Mouse (Mus musculus): ENCODE measurements at regions not wholly inside any gene's neighbourhood (a gene's known extent, or its start where the extent isn't known, plus 50 kb on each side); places are given as distances from the start of the nearest gene placed in this dataset.

DNA sequence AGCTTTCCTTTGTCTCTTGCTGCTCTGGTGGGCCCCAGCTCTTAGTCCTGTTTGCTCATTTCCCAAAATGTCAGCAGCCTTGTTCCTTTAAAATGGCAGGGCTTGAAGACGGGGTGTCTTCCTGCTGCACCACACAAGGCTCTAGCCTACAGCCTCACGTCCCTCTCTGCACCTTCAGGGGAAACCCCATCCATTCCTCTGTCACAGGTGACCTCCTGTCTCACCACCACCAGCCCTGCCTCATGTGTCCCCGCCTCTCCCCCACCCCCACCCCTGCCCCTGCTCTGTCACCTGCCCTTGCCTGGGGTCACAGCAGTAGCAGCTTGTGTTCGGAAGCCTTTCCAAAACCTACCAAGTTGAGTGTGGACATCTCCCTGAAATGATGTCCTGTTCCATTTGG lies 91.3 kb downstream of the Smim20 start:
- Histone ChIP-seq H3K27ac (ENCODE audit: insufficient read depth, low read depth, low read length) (no peak overlapping the region), H3K4me3 (ENCODE audit: insufficient read depth, low read length) (no peak overlapping the region), H3K4me1 (ENCODE audit: control insufficient read depth, insufficient read depth, low read length) (peaks cover 35% of the 10 kb centered on the region)
- TF ChIP-seq CTCF (IDR thresholded peaks at IDR 0.05; ENCODE audit: low read depth, low read length) (no peak), POLR2A (IDR thresholded peaks at IDR 0.05; ENCODE audit: borderline replicate concordance, low read depth, low read length) (no peak)

DNA sequence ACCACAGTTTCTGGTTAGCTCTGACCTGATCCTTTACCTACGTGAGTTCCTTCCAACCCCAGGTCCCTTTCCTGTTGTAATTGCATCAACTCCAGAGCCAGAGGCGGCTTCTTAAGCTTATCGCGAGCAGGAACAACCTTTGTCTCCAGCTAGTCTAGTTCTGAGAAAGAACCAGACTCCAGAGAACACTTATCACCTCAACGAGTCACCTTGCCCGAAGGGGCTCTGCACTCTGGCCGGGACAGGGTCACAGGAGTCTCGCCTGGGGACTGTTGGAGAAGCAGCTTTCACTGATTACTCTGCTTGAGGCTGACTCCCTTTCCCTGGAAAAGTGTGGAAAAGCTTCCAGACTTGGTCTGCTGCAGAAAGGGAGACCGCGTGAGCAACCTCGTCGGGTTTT lies 93.0 kb downstream of the Smim20 start:
- Histone ChIP-seq H3K27ac (ENCODE audit: insufficient read depth, low read depth, low read length) (no peak overlapping the region), H3K4me3 (ENCODE audit: insufficient read depth, low read length) (no peak overlapping the region), H3K4me1 (ENCODE audit: control insufficient read depth, insufficient read depth, low read length) (peaks cover 35% of the 10 kb centered on the region)
- no peak for TF ChIP-seq CTCF (IDR thresholded peaks at IDR 0.05; ENCODE audit: low read depth, low read length)
- TF ChIP-seq POLR2A (IDR thresholded peaks at IDR 0.05; ENCODE audit: borderline replicate concordance, low read depth, low read length) = no peak

DNA sequence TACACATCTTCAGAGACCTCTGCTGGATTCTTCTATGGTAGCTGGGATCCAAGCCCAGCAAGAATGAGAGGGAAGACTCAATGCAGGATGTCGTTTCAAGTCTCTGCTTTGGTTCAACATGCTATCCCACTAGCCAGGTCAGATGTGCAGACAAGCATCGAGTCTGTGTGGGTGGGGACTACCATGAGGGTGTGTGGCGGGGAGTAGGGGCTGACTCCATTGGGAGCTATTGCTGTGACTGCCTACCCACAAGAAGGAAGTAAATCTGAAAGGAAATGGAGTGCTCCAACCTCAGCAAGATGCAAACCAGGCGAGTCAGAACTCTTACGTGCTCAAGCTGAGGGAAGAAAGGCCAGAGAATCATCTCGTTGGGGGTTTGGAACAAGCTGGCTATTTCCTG lies 94.4 kb downstream of the Smim20 start:
- H3K4me3 ChIP-seq (ENCODE audit: insufficient read depth, low read length) = no peak overlapping the region
- H3K4me1 ChIP-seq (ENCODE audit: control insufficient read depth, insufficient read depth, low read length) = peaks cover 40% of the 10 kb centered on the region
- peak overlapping the region; percentile 45 for H3K27ac ChIP-seq (ENCODE audit: insufficient read depth, low read depth, low read length)
- TF ChIP-seq POLR2A (IDR thresholded peaks at IDR 0.05; ENCODE audit: borderline replicate concordance, low read depth, low read length) (no peak), CTCF (IDR thresholded peaks at IDR 0.05; ENCODE audit: low read depth, low read length) (no peak)

DNA sequence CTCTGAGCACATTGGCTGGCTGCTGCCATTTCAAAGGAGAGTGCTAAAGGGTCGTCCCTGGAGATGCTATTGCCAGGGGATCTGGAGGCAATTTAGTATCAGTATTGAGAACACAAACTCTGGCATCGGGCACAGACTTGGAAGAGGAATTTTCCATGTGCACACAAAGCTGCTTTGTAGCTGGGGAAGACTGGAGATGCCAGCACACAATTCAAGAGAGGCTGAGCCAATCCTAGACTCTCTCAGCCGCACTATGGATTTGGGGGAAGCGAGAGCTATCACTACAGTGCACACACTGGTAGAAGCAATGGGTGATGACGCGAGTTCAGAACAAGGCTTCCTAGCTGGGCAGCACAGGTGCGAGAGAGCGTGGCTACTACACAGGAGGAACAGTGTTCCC lies 97.0 kb downstream of the Smim20 start:
- H3K4me1 ChIP-seq (ENCODE audit: control insufficient read depth, insufficient read depth, low read length) = peaks cover 23% of the 10 kb centered on the region
- H3K4me3 ChIP-seq (ENCODE audit: insufficient read depth, low read length) = no peak overlapping the region
- TF ChIP-seq POLR2A (IDR thresholded peaks at IDR 0.05; ENCODE audit: borderline replicate concordance, low read depth, low read length) (no peak), CTCF (IDR thresholded peaks at IDR 0.05; ENCODE audit: low read depth, low read length) (no peak)
- H3K27ac ChIP-seq (ENCODE audit: insufficient read depth, low read depth, low read length) = no peak overlapping the region

DNA sequence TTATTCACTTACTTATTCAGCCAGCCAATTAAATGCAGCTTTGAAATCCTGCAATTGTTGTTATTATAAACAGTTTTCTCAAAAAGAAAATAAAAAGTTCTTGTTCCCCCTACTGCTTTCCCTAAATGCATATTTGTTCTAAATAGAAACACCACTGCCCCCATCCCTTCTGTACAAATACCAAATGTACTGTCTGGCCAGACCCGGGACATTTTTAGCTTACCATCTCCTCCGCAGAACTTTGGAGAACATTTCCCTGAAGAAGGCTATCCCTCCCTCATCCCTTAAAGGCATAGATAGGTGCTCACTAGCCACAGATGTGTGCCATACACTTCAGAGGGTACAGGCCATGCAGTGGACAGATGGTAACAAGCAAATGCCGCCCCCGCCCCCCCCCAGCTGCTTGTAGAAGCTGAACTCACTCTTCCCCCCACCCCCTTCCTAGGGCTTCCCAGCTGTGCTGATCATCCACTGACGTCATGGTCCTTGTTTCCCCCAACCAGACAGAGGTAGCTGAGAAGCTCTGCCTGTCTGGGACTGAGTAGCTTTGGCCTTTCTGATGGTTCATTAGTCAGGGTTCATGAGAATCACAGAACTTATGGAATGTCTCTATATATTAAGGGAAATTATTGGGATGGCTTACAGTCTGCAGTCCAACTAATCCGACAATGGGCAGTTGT lies 98.9 kb upstream of the Rbpj start:
- TF ChIP-seq CTCF (IDR thresholded peaks at IDR 0.05; ENCODE audit: low read depth, low read length) (no peak), POLR2A (IDR thresholded peaks at IDR 0.05; ENCODE audit: borderline replicate concordance, low read depth, low read length) (no peak)
- Histone ChIP-seq H3K4me1 (ENCODE audit: control insufficient read depth, insufficient read depth, low read length) (peaks cover 12% of the 10 kb centered on the region), H3K4me3 (ENCODE audit: insufficient read depth, low read length) (no peak overlapping the region), H3K27ac (ENCODE audit: insufficient read depth, low read depth, low read length) (no peak overlapping the region)

DNA sequence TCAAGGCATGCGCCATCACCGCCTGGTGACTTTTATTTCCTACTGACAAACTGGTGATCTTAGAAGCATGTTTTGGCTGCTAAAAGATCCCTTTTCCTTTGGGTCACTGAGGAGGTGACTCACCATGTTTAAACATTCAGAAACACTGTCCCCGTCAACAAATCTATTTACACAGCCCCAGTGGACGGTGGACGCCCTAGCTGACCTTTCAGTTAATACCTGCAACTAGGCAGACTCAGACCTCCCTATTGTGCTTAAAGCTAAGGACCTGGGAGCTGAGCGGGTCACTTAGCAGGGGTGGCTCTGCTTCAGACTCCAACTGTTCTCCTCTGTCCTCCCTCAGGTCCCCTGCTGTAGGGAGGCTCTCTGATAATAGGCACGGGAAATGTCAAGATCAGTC lies 95.7 kb upstream of the Rbpj start:
- no peak overlapping the region for H3K4me3 ChIP-seq (ENCODE audit: insufficient read depth, low read length)
- no peak for TF ChIP-seq CTCF (IDR thresholded peaks at IDR 0.05; ENCODE audit: low read depth, low read length)
- no peak for TF ChIP-seq POLR2A (IDR thresholded peaks at IDR 0.05; ENCODE audit: borderline replicate concordance, low read depth, low read length)
- no peak overlapping the region for H3K27ac ChIP-seq (ENCODE audit: insufficient read depth, low read depth, low read length)
- H3K4me1 ChIP-seq (ENCODE audit: control insufficient read depth, insufficient read depth, low read length) = peaks cover 19% of the 10 kb centered on the region

DNA sequence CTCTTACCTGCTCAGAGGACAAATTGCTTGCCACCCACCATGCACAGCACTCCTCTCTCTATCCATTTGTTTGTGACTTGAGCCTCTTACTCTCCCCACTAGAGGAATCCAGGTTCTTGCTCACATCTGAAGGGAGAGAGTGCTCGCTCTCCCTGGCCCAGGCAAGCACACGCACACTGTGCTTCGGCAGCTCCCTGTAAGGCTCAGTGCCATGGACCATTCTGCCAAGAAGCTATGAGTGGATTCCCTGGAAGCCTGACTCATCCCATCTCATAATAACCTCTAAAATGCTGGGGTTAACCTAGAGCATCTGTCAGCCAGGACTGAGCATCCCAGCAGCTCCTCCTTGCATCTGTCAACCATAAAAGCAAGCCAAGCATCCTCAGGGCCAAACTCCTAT lies 94.3 kb upstream of the Rbpj start:
- H3K27ac ChIP-seq (ENCODE audit: insufficient read depth, low read depth, low read length) = no peak overlapping the region
- no peak overlapping the region for H3K4me3 ChIP-seq (ENCODE audit: insufficient read depth, low read length)
- TF ChIP-seq CTCF (IDR thresholded peaks at IDR 0.05; ENCODE audit: low read depth, low read length) (no peak), POLR2A (IDR thresholded peaks at IDR 0.05; ENCODE audit: borderline replicate concordance, low read depth, low read length) (no peak)
- peaks cover 18% of the 10 kb centered on the region for H3K4me1 ChIP-seq (ENCODE audit: control insufficient read depth, insufficient read depth, low read length)

DNA sequence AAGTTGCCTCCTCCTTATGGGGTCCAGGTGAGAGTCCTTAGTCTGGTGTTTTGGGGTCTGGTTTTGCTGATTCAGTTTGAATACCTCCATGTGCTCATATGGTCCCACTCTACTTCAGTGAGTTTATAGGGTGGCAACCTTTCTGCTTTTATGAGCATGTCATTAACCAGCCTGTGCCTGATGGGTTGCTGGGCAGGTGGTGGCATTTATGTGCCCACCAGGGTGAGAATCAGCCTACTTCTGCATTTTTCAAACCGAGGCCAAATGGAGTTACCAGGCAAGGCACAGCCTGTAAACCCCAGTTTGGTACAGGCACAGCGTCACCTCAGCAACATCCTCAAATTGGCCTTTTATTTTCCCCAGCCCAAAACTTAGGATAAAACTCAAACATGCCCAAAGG lies 92.6 kb upstream of the Rbpj start:
- no peak overlapping the region for H3K4me3 ChIP-seq (ENCODE audit: insufficient read depth, low read length)
- H3K4me1 ChIP-seq (ENCODE audit: control insufficient read depth, insufficient read depth, low read length) = peaks cover 35% of the 10 kb centered on the region
- H3K27ac ChIP-seq (ENCODE audit: insufficient read depth, low read depth, low read length) = no peak overlapping the region
- TF ChIP-seq POLR2A (IDR thresholded peaks at IDR 0.05; ENCODE audit: borderline replicate concordance, low read depth, low read length) (no peak), CTCF (IDR thresholded peaks at IDR 0.05; ENCODE audit: low read depth, low read length) (no peak)

DNA sequence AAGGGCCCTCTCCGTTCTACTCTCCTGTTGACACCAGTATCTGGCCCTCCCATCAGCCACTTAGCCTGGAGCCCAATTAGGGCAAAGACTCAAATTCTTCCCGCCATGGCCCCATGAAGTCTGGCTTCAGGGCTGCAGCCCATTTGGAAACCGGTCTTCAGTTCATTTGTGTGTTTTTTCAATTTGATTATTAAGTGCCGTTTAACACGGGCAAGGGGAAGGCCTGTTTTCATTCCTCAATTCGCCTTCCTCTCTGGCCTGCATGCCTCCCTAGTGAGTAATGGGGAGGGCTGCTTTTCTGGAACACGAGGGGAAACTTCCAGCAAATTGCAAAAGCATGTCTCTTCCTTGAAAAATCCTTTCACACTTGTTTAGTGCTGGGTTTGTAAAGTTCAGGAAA lies 89.1 kb upstream of the Rbpj start:
- peak overlapping the region; percentile 74; the same call in 1 of the 2 replicates for H3K27ac ChIP-seq (ENCODE audit: insufficient read depth, low read depth, low read length)

DNA sequence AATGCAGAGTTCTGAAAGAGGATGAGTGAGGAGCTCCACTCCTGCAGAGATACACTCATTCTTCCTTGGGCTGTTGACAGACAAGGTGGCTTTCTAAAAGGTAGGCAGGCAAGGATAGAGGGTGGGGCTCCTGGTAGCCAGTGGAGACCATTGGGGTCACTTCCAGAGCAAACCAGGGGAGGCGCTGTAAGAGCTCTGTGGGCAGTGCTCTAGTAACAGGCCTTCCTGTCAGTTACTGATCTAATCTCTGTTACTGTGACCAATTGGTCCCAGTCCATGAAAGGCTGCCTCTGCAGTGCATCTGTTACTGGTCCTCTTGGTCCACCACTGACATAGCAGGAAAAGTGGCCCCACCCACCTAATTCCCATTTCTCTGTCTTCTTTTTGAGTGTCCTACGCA lies 88.3 kb upstream of the Rbpj start:
- Histone ChIP-seq H3K27ac (ENCODE audit: insufficient read depth, low read depth, low read length) (peak overlapping the region; percentile 74), H3K4me1 (ENCODE audit: control insufficient read depth, insufficient read depth, low read length) (peaks cover 71% of the 10 kb centered on the region)
- TF ChIP-seq POLR2A (IDR thresholded peaks at IDR 0.05; ENCODE audit: borderline replicate concordance, low read depth, low read length) = no peak
- no peak for TF ChIP-seq CTCF (IDR thresholded peaks at IDR 0.05; ENCODE audit: low read depth, low read length)

More for the DNA sequence above, 89.1 kb upstream of the Rbpj start:
- no peak overlapping the region for H3K4me3 ChIP-seq (ENCODE audit: insufficient read depth, low read length)
- peaks cover 66% of the 10 kb centered on the region for H3K4me1 ChIP-seq (ENCODE audit: control insufficient read depth, insufficient read depth, low read length)
- TF ChIP-seq POLR2A (IDR thresholded peaks at IDR 0.05; ENCODE audit: borderline replicate concordance, low read depth, low read length) (no peak), CTCF (IDR thresholded peaks at IDR 0.05; ENCODE audit: low read depth, low read length) (no peak)

More for the DNA sequence above, 88.3 kb upstream of the Rbpj start:
- no peak overlapping the region for H3K4me3 ChIP-seq (ENCODE audit: insufficient read depth, low read length)
